Mouse (Mus musculus) heart, embryonic 16.5 days (tissue): ENCODE data around the gene Morn4. TPM values are rescaled to one million over a fixed set of nuclear protein-coding genes. Genes with fewer than 3 reads are reported as not detected.

Experiments
- polyA plus RNA-seq: library from polyadenylated mRNA; unstranded; fragments of >200 nt; fragmentation: Nextera tagmentation; extraction: Ambion mirVana; gene quantifications from 2 replicates; pipeline ENCODE4 v1.2.1, GENCODE M21; 2015

Gene Morn4
- polyA plus RNA-seq, 1 experiment from 2014 or later: 9.1 TPM

Other genes with a start within 250 kb of the Morn4 start
- 1.9 and 2.8 TPM in 2 replicates for gene Frat2, start 238.2 kb downstream of the Morn4 start, polyA plus RNA-seq
- gene Rrp12, start 190.2 kb downstream of the Morn4 start, polyA plus RNA-seq: 9.4 and 10.0 TPM in 2 replicates
- gene Pgam1, start 174.4 kb downstream of the Morn4 start, polyA plus RNA-seq: 694 and 741 TPM in 2 replicates
- gene Exosc1, start 152.9 kb downstream of the Morn4 start, polyA plus RNA-seq: 40.2 and 45.3 TPM in 2 replicates
- 53.7 and 59.2 TPM in 2 replicates for gene Zdhhc16, start 152.9 kb downstream of the Morn4 start, polyA plus RNA-seq
- gene Mms19, start 105.2 kb downstream of the Morn4 start, polyA plus RNA-seq: 20.7 and 24.5 TPM in 2 replicates
- gene Ubtd1, start 104.6 kb downstream of the Morn4 start, polyA plus RNA-seq: 17.1 and 18.5 TPM in 2 replicates
- not detected in 2 replicates for gene Ankrd2, start 50.4 kb downstream of the Morn4 start, polyA plus RNA-seq
- gene Hoga1, start 40.7 kb downstream of the Morn4 start, polyA plus RNA-seq: 0.49 and 0.67 TPM in 2 replicates
- gene 4933411K16Rik, start 34.1 kb downstream of the Morn4 start, polyA plus RNA-seq: not detected in 2 replicates
- gene Pi4k2a, start 4.1 kb upstream of the Morn4 start, polyA plus RNA-seq: 8.5 and 14.3 TPM in 2 replicates
- gene Avpi1, start 42.7 kb upstream of the Morn4 start, polyA plus RNA-seq: 33.4 and 37.2 TPM in 2 replicates
- gene Marveld1, start 61.0 kb upstream of the Morn4 start, polyA plus RNA-seq: 7.3 TPM in 2 replicates
- 22.8 and 25.1 TPM in 2 replicates for gene Zfyve27, start 77.6 kb upstream of the Morn4 start, polyA plus RNA-seq
- 3.1 and 3.5 TPM in 2 replicates for gene Sfrp5, start 115.9 kb upstream of the Morn4 start, polyA plus RNA-seq
- 0.21 and 0.33 TPM in 2 replicates for gene Golga7b, start 161.2 kb upstream of the Morn4 start, polyA plus RNA-seq